Mouse (Mus musculus) thymus, adult 2 months (tissue): ENCODE measurements at regions not wholly inside any gene's neighbourhood (a gene's known extent, or its start where the extent isn't known, plus 50 kb on each side); places are given as distances from the start of the nearest gene placed in this dataset.

Source experiments
- CTCF ChIP-seq: fragments of 200-500 bp; IDR thresholded peaks from 2 replicates; pipeline ENCODE4 v1.5.1; 2012; ENCODE audit warnings: mild to moderate bottlenecking, control low read depth, low read length, moderate library complexity, borderline replicate concordance; ENCODE audit not compliant: control insufficient read depth, poor library complexity, insufficient read depth; ENCODE audit errors: extremely low read depth
- POLR2A ChIP-seq: fragments of 200-500 bp; IDR thresholded peaks from 2 replicates; pipeline ENCODE4 v1.6.1; 2012; ENCODE audit warnings: mild to moderate bottlenecking, low read length, control low read depth, moderate library complexity; ENCODE audit not compliant: control insufficient read depth, poor library complexity, insufficient read depth; ENCODE audit errors: extremely low read depth

- TF ChIP-seq CTCF (no peak), POLR2A (no peak)
Measured at GRCm38 (mm10) chr13:101013604-101014003, 180.4 kb upstream of the Slc30a5 start.
